Mouse (Mus musculus): ENCODE measurements at regions not wholly inside any gene's neighbourhood (a gene's known extent, or its start where the extent isn't known, plus 50 kb on each side); places are given as distances from the start of the nearest gene placed in this dataset.

DNA sequence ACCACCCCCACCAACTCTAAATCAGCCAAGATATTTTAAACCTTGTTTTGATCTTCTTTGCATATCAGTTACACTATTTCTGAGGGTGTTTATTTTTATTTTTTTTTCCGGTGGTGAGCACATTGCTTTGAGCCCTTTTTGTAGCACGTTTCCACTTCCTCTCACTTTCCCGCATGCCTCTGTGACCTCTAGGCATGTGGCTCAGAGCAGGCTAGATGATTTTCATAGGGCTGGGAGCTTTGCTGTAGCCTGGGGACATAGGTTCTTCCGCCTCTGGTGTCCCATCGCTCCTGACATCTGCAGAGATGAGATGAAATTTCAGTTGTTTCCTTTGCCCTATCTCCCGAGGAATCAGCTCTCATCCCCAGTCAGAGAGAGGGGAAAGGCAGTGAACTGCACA is 197.3 kb upstream of the Bcl6 start:
- no peak for TF ChIP-seq POLR2A (IDR thresholded peaks at IDR 0.05; ENCODE audit: borderline replicate concordance, insufficient read depth, low read length)
- no peak for TF ChIP-seq CTCF (IDR thresholded peaks at IDR 0.05; ENCODE audit: borderline replicate concordance, insufficient read depth, low read depth, low read length)

Measured in cerebellum, adult 2 months (tissue).